Mouse (Mus musculus): ENCODE data around the gene Gm19345. TPM values are rescaled to one million over a fixed set of nuclear protein-coding genes. Genes with fewer than 3 reads are reported as not detected.

The Gm19345 gene
- polyA plus RNA-seq, 1 experiment from 2014 or later: 0.42 TPM

DNA sequence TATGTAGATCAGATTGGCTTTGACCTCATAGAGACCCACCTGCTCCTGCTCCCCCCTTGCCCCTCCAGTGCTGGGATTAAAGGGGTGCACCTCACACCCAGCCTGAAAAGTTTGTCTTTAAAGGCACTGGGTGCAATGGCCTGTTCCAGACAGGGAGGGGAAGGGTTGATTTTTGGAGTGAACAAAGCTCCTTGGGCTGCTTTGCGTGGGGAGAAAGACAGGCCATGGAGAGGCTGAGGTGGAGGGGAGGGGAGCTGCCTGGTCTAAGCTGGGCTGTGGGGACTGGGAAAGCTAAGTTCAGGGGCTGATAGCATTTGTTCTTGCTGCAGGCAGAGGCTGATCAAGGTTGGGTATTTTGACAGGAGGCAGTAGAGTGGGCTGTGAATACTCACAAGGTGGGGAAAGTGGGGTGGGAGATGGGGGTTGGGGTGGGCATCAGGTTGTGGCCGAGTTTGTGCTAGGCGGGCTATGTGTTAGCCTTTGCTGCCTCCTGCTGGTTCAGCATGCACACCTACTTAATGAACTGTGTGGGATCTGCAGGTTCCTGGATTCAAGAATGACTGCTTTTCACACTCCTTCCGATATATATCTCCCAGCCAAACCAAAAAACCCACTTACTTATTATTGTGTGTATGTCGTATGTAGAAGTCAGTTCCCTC, 20.3 kb downstream of the Gm19345 start:
- Histone ChIP-seq H3K9ac (ENCODE audit: low read length) (no peak overlapping the region), H3K9me3 (ENCODE audit: control insufficient read depth, low read length) (no peaks in the 10 kb centered on the region), H3K4me3 (ENCODE audit: low read depth, low read length) (no peak overlapping the region), H3K27me3 (replicated peaks; ENCODE audit: control insufficient read depth, insufficient read depth, low read length) (no peaks in the 10 kb centered on the region), H3K36me3 (ENCODE audit: control insufficient read depth, insufficient read depth, low read length) (no peaks in the 10 kb centered on the region), H3K4me2 (ENCODE audit: low read length) (no peak overlapping the region), H3K27ac (ENCODE audit: low read depth) (no peak overlapping the region), H3K4me1 (replicated peaks; ENCODE audit: control insufficient read depth, insufficient read depth, low read length) (peaks cover 11% of the 10 kb centered on the region; the same call in 1 of the 2 replicates)
- DNase-seq (ENCODE audit: low spot score) (peak; percentile 68), ATAC-seq (replicated peaks; ENCODE audit: low FRiP score, low TSS enrichment, low read depth) (no peak)
- WGBS: 38% methylated on average over 5 of the region's 5 CpGs

DNA sequence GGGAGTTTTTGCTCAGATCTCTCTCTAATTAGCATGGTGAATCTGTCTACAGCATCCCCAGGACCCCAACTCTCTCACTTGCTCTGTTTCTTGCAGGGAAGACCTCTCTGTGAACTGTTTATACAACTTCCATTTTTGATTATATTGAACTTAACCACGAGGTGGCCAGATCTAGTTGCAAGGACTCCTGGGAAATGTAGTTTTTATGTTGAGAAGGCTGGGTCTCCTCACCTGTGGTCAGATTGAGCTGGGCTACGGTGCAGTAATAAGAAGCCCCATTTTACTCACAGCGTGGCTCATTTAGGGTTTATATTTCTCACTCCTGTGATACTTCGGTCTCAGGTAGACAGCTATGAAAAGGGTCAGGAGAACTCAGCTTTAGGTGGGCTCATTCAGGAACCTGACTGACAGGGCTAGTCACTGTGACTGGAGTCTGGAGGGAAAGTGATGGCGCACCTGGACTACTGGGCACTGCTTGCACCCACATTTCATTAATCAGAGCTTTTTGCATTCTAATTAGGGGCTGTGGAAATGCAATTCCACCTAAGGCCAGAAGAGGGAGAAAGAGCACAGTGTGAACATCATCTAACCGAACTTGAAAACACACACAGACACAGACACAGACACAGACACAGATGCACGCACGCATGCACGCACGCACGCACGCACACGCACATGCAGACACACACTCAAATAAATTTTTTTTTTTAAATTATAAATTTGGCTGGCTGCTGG, 24.3 kb downstream of the Gm19345 start:
- DNase-seq (ENCODE audit: low spot score): peak; percentile 69
- no peak overlapping the region for H3K4me2 ChIP-seq (ENCODE audit: low read length)

DNA sequence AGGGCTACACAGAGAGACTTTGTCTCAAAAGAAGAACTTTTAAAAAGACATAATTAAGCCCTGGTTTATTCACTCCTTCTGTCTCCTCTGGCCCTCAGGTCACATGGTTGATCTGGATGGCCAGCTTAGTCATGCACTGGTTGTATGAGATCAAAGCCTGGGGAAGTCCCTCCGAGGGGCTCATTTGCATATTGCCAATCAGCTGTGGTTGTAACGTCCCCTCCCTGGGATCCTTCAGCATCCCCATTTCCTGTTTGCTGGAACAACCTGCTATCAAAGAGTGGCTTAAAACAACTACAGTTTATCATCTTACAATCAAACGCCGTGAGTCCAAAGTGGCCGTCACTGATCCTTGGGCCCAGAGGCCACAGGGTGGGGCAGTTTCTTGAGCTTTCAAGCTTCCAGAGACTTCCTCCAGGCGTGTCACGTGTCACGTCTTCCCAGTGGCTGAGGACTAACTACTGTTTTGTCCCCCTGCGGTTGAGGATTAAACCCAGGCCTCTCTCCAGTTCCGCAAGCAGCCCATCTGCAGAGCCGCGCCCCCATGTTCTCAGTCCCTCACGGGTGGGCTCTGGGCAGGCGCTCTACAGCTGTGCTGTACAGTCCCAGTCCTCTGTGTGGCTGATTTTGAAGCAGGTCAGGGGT, 25.1 kb downstream of the Gm19345 start:
- Histone ChIP-seq H3K27me3 (replicated peaks; ENCODE audit: control insufficient read depth, insufficient read depth, low read length) (no peaks in the 10 kb centered on the region), H3K36me3 (ENCODE audit: control insufficient read depth, insufficient read depth, low read length) (no peaks in the 10 kb centered on the region), H3K27ac (ENCODE audit: low read depth) (peak overlapping the region; percentile 33; the same call in 1 of the 2 replicates), H3K4me3 (ENCODE audit: low read depth, low read length) (no peak overlapping the region), H3K4me1 (replicated peaks; ENCODE audit: control insufficient read depth, insufficient read depth, low read length) (peaks cover 6% of the 10 kb centered on the region; the same call in 1 of the 2 replicates), H3K4me2 (ENCODE audit: low read length) (no peak overlapping the region), H3K9ac (ENCODE audit: low read length) (no peak overlapping the region), H3K9me3 (ENCODE audit: control insufficient read depth, low read length) (no peaks in the 10 kb centered on the region)
- WGBS: 35% methylated on average over 14 of the region's 14 CpGs
- ATAC-seq (replicated peaks; ENCODE audit: low FRiP score, low TSS enrichment, low read depth): peak; percentile 62
- peak; percentile 65 for DNase-seq (ENCODE audit: low spot score)

More for the DNA sequence above, 24.3 kb downstream of the Gm19345 start:
- no peak overlapping the region for H3K9ac ChIP-seq (ENCODE audit: low read length)
- peak; percentile 38; the same call in 1 of the 2 replicates for ATAC-seq (replicated peaks; ENCODE audit: low FRiP score, low TSS enrichment, low read depth)
- no peak overlapping the region for H3K27ac ChIP-seq (ENCODE audit: low read depth)
- WGBS: 47% methylated on average over 13 of the region's 13 CpGs
- no peak overlapping the region for H3K4me3 ChIP-seq (ENCODE audit: low read depth, low read length)
- H3K27me3 ChIP-seq (replicated peaks; ENCODE audit: control insufficient read depth, insufficient read depth, low read length): no peaks in the 10 kb centered on the region
- H3K4me1 ChIP-seq (replicated peaks; ENCODE audit: control insufficient read depth, insufficient read depth, low read length): peaks cover 10% of the 10 kb centered on the region; the same call in 1 of the 2 replicates
- H3K36me3 ChIP-seq (ENCODE audit: control insufficient read depth, insufficient read depth, low read length): no peaks in the 10 kb centered on the region
- H3K9me3 ChIP-seq (ENCODE audit: control insufficient read depth, low read length): no peaks in the 10 kb centered on the region

DNA sequence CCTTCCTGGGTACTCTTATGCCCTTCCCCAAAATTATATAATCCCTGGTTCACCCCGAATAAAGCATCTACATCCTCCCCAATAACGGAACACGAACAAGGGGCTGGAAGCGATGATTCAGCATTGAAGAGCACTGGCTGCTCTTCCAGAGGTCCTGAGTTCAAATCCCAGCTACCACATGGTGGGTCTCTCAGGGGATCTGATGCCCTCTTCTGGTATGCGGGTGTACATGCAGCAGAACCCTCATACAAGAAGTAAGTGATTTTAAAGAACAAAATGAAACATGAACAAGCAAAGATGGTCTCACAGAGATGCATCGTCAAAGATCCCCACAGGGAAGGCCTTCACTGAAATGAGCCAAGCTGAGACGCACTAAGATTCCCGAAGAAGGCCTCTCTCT, 29.0 kb downstream of the Gm19345 start:
- no peak for DNase-seq (ENCODE audit: low spot score)
- no peaks in the 10 kb centered on the region for H3K27me3 ChIP-seq (replicated peaks; ENCODE audit: control insufficient read depth, insufficient read depth, low read length)

DNA sequence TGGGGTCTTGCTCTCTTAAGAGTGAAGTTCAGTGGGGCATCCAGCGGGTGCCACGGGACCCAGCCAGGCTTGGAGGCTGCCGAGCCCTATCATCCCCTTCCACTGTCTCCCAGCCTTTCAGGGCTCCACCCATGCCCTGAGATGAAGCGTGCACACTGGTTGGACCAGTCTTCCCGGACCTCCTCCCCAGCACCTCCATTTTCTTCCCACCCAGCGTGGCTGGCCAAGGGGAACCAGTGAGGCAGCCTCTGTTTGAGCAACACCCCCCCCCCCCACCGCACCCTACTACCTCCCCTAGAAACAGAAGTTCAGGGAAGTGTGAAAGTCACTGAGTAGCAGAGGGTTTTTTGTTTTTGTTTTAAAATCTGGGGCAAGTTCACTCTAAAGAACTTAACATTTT, 36.0 kb downstream of the Gm19345 start, which contains the start of gene Ceacam19:
Gene Ceacam19 (minus strand): TSS at position 117 of the 400 bp plus-strand sequence.
- Histone ChIP-seq H3K36me3 (ENCODE audit: control insufficient read depth, insufficient read depth, low read length) (no peaks in the 10 kb centered on the region), H3K27me3 (replicated peaks; ENCODE audit: control insufficient read depth, insufficient read depth, low read length) (no peaks in the 10 kb centered on the region), H3K9me3 (ENCODE audit: control insufficient read depth, low read length) (no peaks in the 10 kb centered on the region), H3K4me1 (replicated peaks; ENCODE audit: control insufficient read depth, insufficient read depth, low read length) (no peaks in the 10 kb centered on the region), H3K27ac (ENCODE audit: low read depth) (no peak within 1 kb of the TSS), H3K9ac (ENCODE audit: low read length) (no peak within 1 kb of the TSS), H3K4me3 (ENCODE audit: low read depth, low read length) (no peak within 1 kb of the TSS), H3K4me2 (ENCODE audit: low read length) (no peak within 1 kb of the TSS)
- WGBS: 66% methylated on average over 6 of the region's 7 CpGs
- no peak for DNase-seq (ENCODE audit: low spot score)
- no peak for ATAC-seq (replicated peaks; ENCODE audit: low FRiP score, low TSS enrichment, low read depth)

More for the DNA sequence above, 29.0 kb downstream of the Gm19345 start:
- Histone ChIP-seq H3K4me3 (ENCODE audit: low read depth, low read length) (no peak overlapping the region), H3K4me1 (replicated peaks; ENCODE audit: control insufficient read depth, insufficient read depth, low read length) (peaks cover 4% of the 10 kb centered on the region; the same call in 1 of the 2 replicates), H3K9me3 (ENCODE audit: control insufficient read depth, low read length) (no peaks in the 10 kb centered on the region), H3K4me2 (ENCODE audit: low read length) (no peak overlapping the region), H3K9ac (ENCODE audit: low read length) (no peak overlapping the region), H3K27ac (ENCODE audit: low read depth) (no peak overlapping the region), H3K36me3 (ENCODE audit: control insufficient read depth, insufficient read depth, low read length) (no peaks in the 10 kb centered on the region)
- 80% methylated on average over 8 of the region's 8 CpGs for WGBS
- ATAC-seq (replicated peaks; ENCODE audit: low FRiP score, low TSS enrichment, low read depth): no peak

GRCm38 (mm10) chr7:19889881-19890280, 38.1 kb downstream of the Gm19345 start:
- no peak overlapping the region for H3K4me3 ChIP-seq (ENCODE audit: low read depth, low read length)

More at GRCm38 (mm10) chr7:19889881-19890280, 38.1 kb downstream of the Gm19345 start:
- 56% methylated on average over 8 of the region's 8 CpGs for WGBS
- Histone ChIP-seq H3K27ac (ENCODE audit: low read depth) (no peak overlapping the region), H3K36me3 (ENCODE audit: control insufficient read depth, insufficient read depth, low read length) (no peaks in the 10 kb centered on the region), H3K4me2 (ENCODE audit: low read length) (no peak overlapping the region), H3K9ac (ENCODE audit: low read length) (no peak overlapping the region), H3K27me3 (replicated peaks; ENCODE audit: control insufficient read depth, insufficient read depth, low read length) (no peaks in the 10 kb centered on the region), H3K4me1 (replicated peaks; ENCODE audit: control insufficient read depth, insufficient read depth, low read length) (no peaks in the 10 kb centered on the region), H3K9me3 (ENCODE audit: control insufficient read depth, low read length) (no peaks in the 10 kb centered on the region)
- ATAC-seq (replicated peaks; ENCODE audit: low FRiP score, low TSS enrichment, low read depth) (no peak), DNase-seq (ENCODE audit: low spot score) (peak; percentile 89)

Other genes starting within 250 kb of the Gm19345 start
- 41.4 and 46.4 TPM in 2 replicates for gene Clasrp, start 247.5 kb upstream of the Gm19345 start, polyA plus RNA-seq (2014; fragmentation: Nextera tagmentation; extraction: Ambion mirVana)
- 9.4 and 9.5 TPM in 2 replicates for gene Relb, start 222.6 kb upstream of the Gm19345 start, polyA plus RNA-seq (2014; fragmentation: Nextera tagmentation; extraction: Ambion mirVana)
- gene Clptm1, start 187.0 kb upstream of the Gm19345 start, polyA plus RNA-seq (2014; fragmentation: Nextera tagmentation; extraction: Ambion mirVana): 75.2 and 84.6 TPM in 2 replicates
- gene Apoc2, start 174.1 kb upstream of the Gm19345 start, polyA plus RNA-seq (2014; fragmentation: Nextera tagmentation; extraction: Ambion mirVana): 11.5 and 13.7 TPM in 2 replicates
- not detected in 2 replicates for gene Gm44805, start 170.6 kb upstream of the Gm19345 start, polyA plus RNA-seq (2014; fragmentation: Nextera tagmentation; extraction: Ambion mirVana)
- 0.17 TPM in 1 of 2 replicates, not detected in the other for gene Apoc4, start 170.5 kb upstream of the Gm19345 start, polyA plus RNA-seq (2014; fragmentation: Nextera tagmentation; extraction: Ambion mirVana)
- gene Apoc1, start 159.3 kb upstream of the Gm19345 start, polyA plus RNA-seq (2014; fragmentation: Nextera tagmentation; extraction: Ambion mirVana): 8.3 and 9.1 TPM in 2 replicates
- gene Apoe, start 152.8 kb upstream of the Gm19345 start, polyA plus RNA-seq (2014; fragmentation: Nextera tagmentation; extraction: Ambion mirVana): 227 and 233 TPM in 2 replicates
- gene Tomm40, start 136.6 kb upstream of the Gm19345 start, polyA plus RNA-seq (2014; fragmentation: Nextera tagmentation; extraction: Ambion mirVana): 143 and 174 TPM in 2 replicates
- 136 TPM in 2 replicates for gene Nectin2, start 101.5 kb upstream of the Gm19345 start, polyA plus RNA-seq (2014; fragmentation: Nextera tagmentation; extraction: Ambion mirVana)
- 89.6 and 93.4 TPM in 2 replicates for gene Bcam, start 81.0 kb upstream of the Gm19345 start, polyA plus RNA-seq (2014; fragmentation: Nextera tagmentation; extraction: Ambion mirVana)
- gene Cblc, start 55.2 kb upstream of the Gm19345 start, polyA plus RNA-seq (2014; fragmentation: Nextera tagmentation; extraction: Ambion mirVana): 13.5 and 14.0 TPM in 2 replicates
- gene Bcl3, start 29.2 kb upstream of the Gm19345 start, polyA plus RNA-seq (2014; fragmentation: Nextera tagmentation; extraction: Ambion mirVana): 9.5 and 13.5 TPM in 2 replicates
- not detected in 2 replicates for gene Ceacam16, start 9.3 kb downstream of the Gm19345 start, polyA plus RNA-seq (2014; fragmentation: Nextera tagmentation; extraction: Ambion mirVana)
- not detected in 2 replicates for gene Ceacam19, start 36.0 kb downstream of the Gm19345 start, polyA plus RNA-seq (2014; fragmentation: Nextera tagmentation; extraction: Ambion mirVana)
- 10.6 and 11.9 TPM in 2 replicates for gene Pvr, start 69.2 kb downstream of the Gm19345 start, polyA plus RNA-seq (2014; fragmentation: Nextera tagmentation; extraction: Ambion mirVana)
- gene Igsf23, start 98.8 kb downstream of the Gm19345 start, polyA plus RNA-seq (2014; fragmentation: Nextera tagmentation; extraction: Ambion mirVana): 1.1 and 1.7 TPM in 2 replicates
- gene Ceacam20, start 113.4 kb downstream of the Gm19345 start, polyA plus RNA-seq (2014; fragmentation: Nextera tagmentation; extraction: Ambion mirVana): 0.05 TPM in 1 of 2 replicates, not detected in the other
- gene Nlrp9b, start 139.5 kb downstream of the Gm19345 start, polyA plus RNA-seq (2014; fragmentation: Nextera tagmentation; extraction: Ambion mirVana): not detected in 2 replicates
- gene Vmn1r91, start 247.7 kb downstream of the Gm19345 start, polyA plus RNA-seq (2014; fragmentation: Nextera tagmentation; extraction: Ambion mirVana): not detected in 2 replicates

All from intestine, embryonic 14.5 days (tissue).